Mouse (Mus musculus): Measurements from ENCODE around the gene Cldn6.
A peak's percentile ranks its signal among the peaks of the same experiment; 100 is the strongest.

Gene Cldn6

DNA sequence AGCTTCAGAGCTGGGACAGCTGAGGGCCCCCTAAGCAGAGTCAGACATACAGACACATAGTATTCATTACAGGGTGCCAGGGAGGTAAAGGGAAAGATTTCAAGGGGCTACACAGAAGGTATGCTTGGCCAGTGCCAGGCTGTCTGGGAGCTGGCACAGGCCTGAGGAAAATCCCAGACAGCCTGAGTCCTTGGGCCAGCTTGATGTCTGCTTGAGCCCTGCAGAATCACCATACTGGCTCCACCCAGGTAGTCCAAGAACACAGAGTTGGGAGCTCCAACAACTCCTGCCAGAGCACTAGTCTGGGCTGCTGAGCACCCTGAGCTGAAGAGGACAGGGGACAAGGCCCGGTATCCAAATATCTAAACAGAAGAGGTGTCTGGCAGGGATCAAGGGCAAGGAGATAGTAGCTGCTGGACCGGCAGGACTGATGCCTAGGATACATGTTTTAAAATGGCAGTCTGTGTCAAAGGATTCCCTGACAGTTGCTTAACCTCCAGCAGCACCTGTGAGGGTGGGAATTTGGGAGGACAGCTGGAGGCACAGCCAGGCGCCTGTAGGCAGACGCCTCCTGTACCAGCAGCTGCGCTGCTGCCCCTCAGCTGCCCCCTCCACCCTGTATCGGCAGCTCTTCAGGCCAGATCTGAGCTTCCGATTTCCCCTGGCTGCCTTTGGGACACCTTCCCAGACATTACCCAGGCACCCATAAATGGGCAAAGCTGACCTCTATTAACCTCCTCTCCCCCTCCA lies 43.5 kb downstream of the Cldn6 start, which contains the start of gene 1520401A03Rik:
Gene 1520401A03Rik (minus strand): TSS at position 408 of the 750 bp plus-strand sequence.
- no peak for DNase-seq (ENCODE audit: low read depth)

- DNase-seq (ENCODE audit: low read depth): no peak
These were observed 46.4 kb downstream of the Cldn6 start for GRCm38 (mm10) chr17:23725477-23725876.

GRCm38 (mm10) chr17:23725999-23726757 lies 47.1 kb downstream of the Cldn6 start, which contains the start of gene Pkmyt1:
TSS of gene Pkmyt1 (plus strand) at chr17:23726336.
- peak; percentile 97 for DNase-seq (ENCODE audit: low read depth)

DNA sequence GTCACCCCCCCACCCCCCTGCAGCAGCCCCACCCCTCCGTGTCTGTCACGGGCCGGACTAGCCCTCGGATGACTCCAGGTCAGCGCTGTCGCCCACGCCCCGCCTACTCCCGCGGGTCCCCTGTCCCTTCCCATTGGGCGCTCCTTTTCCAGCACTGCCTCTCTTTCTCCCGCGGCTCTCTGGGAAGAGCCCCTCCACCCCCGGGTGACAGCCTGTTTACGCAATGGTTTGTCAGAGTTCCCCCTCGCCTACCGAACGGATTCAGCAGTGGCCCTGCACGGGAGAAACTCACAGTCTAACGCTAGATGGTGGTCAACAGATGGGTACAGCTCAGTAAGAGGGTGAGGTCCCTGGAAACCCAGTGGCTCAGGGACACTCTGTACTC lies 47.7 kb downstream of the Cldn6 start:
- DNase-seq (ENCODE audit: low read depth): peak; percentile 48

- no peak for DNase-seq (ENCODE audit: low read depth)
These were observed 51.4 kb downstream of the Cldn6 start for GRCm38 (mm10) chr17:23730441-23730840.

All from naive thymus-derived CD4-positive, alpha-beta T cell, adult 2 months (primary cell).